Mouse (Mus musculus): ENCODE results near the gene Ccdc33.

The Ccdc33 gene

GRCm38 (mm10) chr9:58051937-58052336 lies 66.7 kb downstream of the Ccdc33 start:
- in situ Hi-C loops (cut with MboI, MseI) = loop anchor here (5.0 to 25.0 kb wide), 2 partner anchors 100 to 1265 kb away; partner anchors contain the start of gene Lingo1

DNA sequence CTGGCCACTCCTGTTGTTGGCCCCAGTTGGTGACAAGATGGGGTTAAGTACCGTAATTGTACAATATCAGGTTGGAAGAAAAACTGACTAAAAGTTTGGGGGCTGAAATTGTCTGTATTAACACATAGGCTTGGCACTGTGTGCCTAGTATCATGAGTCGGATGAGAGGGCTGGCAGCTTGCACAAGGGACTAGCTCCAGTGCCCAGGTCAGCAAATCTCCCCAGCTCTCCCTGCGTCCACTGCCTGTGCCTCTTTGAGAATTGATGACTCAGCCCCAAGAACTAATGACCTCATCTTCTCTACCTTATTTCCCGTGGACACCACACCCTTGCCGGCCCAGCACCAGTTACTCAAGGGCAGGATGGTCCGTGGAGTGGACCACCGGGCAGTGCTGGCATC lies 68.8 kb downstream of the Ccdc33 start:
- in situ Hi-C loops (cut with MboI, MseI) = loop anchor here (5.0 to 25.0 kb wide), 2 partner anchors 102 to 1263 kb away; partner anchors contain the start of gene Lingo1

DNA sequence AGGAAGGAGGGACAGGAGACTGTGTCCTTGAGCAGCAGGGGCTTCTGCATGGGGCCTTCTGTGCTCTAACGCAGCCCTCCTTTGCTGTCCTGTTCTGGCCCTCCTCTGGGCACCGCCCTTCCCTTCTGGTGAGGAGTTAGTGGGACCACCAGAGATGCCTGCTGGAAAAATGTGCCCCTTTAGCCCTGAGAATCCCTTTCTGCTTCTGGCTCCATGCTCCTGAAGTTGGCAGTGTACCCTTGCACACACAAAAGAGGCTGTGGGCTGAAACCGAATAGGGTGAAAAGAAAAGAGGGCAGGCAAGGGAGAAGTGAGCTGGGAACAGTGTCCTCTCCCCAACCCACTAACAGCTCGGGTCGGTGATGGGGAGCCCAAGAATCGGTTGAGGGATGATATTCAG lies 69.4 kb downstream of the Ccdc33 start:
- in situ Hi-C loops (cut with MboI, MseI) = no loop called here

DNA sequence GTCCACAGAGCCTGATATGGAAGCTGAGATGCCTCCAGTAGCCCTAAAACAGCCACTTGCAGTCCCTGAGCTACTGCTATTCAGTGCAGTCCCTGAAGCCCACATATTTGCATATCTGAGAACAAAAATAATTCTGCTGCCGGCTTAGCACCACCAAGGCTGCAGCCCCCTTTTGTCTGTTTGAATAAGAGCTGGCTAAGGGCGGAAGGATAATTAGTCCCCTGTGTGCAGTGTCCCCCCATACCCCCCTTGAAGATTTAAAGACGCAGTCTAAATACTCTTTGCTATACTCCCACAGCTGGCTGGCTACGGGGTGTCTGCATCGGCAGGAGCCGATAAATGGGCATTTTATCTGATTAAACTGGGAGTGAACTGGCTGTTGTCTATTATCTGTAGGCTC lies 70.0 kb downstream of the Ccdc33 start:
- in situ Hi-C loops (cut with MboI, MseI) = no loop called here

- in situ Hi-C loops (cut with MboI, MseI) = no loop called here
These were observed 71.6 kb downstream of the Ccdc33 start for GRCm38 (mm10) chr9:58047061-58047460.

DNA sequence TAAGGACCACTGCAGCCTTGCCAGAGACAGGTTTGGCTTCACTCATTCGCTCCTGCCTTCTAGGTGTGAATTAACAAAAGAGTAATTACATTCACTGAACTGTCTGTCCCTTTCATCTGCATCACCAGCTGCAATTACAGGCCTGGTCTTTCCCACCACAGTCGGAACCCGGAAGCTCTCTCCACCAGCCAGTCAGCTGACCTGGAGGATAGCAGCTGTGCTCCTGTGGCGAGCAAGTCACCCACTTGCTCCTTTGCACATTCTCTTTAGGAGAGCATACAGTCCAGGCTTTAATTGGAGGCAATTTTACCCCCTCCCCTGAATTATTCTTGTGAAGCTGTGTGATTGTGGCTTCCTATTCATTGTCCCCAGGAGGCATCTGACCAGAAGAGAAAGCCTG lies 73.0 kb downstream of the Ccdc33 start:
- in situ Hi-C loops (cut with MboI, MseI) = no loop called here

DNA sequence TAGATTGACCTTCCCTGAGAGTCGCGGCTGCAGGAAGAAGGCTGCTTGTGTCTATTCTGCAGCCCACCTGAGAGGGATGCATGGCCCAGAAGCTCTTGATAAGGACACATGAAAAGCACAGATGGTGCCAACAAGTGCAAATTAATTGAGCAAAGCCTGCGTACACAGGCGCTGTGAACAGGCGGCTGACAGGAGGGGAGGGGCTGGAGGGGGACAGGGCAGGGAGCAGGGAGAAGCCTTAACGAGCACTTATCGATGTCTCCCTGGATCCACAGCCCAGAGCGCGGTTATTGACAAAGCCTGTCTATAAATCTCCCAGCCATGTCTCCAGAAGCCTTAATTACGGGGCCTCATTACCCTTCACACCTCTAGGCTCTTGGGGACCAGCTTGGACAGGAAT lies 73.8 kb downstream of the Ccdc33 start:
- in situ Hi-C loops (cut with MboI, MseI) = no loop called here

GRCm38 (mm10) chr9:58043496-58044017 lies 75.1 kb downstream of the Ccdc33 start:
- in situ Hi-C loops (cut with MboI, MseI) = no loop called here

DNA sequence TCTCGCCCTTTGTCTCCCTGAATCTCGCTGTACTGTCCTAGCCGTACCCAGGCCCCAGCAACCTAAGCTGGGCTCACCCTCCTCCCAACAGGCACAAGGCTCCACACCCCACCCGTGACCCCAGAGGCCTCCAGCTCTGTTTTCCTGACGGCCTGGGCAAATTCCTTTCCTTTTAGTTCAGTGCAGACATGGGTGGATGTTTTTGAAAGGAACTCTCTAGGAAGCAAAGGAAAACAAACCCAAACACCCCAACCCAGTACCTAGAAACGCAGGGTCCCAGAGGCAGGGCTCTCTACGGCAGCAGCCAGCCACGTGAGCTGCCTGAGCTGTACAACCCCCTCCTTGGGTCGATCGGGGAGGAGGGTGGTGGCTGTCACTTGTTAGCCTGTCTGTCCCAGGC lies 76.2 kb downstream of the Ccdc33 start:
- in situ Hi-C loops (cut with MboI, MseI) = no loop called here

DNA sequence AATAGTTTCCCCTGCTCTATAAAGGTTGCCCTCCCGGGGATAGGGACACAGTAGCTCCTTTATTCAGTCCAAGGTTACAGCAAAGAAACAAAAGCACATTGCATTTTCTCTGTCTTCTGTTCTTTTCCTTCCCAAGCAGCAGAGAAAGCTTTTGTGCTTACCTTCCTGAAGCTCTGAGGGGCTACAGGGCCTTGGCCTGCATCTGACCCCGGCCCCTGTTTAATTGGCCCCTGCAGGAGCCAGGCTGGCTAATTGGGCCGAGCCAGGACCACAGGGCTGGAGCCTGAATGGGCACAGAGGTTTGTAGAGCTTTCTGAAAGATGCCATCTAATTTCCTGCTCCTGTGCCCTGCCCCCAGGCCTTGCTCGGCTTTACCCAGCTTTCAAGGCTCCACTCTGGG lies 77.6 kb downstream of the Ccdc33 start:
- in situ Hi-C loops (cut with MboI, MseI) = no loop called here

GRCm38 (mm10) chr9:58038500-58039168 lies 80.0 kb downstream of the Ccdc33 start:
- in situ Hi-C loops (cut with MboI, MseI) = loop anchor here (5.0 kb wide), 1 partner anchor 164 kb away; the partner anchor contains the start of genes Islr and Islr2

DNA sequence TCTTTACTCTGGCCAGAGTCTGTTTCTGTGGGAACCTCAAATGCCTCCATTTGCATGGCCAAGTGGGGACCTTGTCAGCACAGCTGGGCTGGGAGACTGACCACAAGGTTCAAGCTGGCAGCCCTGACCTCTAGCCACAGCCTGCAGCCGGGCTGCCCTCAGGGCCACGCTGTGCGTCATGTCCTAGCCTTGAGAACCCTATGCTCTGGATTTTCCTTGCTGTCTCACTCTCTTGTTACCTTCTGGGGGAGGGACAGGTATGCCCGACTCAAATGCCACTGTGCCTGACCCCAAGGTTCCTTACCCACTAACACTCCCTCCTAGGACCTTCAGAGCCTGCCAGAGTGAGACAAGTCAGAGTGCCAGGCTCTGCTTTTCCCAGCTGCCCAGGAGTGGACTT lies 81.7 kb downstream of the Ccdc33 start:
- in situ Hi-C loops (cut with MboI, MseI) = loop anchor here (5.0 kb wide), 1 partner anchor 165 kb away; the partner anchor contains the start of genes Islr and Islr2

- in situ Hi-C loops (cut with MboI, MseI) = loop anchor here (5.0 kb wide), 1 partner anchor 166 kb away; the partner anchor contains the start of genes Islr and Islr2
These were observed 82.5 kb downstream of the Ccdc33 start for GRCm38 (mm10) chr9:58035951-58036698.

DNA sequence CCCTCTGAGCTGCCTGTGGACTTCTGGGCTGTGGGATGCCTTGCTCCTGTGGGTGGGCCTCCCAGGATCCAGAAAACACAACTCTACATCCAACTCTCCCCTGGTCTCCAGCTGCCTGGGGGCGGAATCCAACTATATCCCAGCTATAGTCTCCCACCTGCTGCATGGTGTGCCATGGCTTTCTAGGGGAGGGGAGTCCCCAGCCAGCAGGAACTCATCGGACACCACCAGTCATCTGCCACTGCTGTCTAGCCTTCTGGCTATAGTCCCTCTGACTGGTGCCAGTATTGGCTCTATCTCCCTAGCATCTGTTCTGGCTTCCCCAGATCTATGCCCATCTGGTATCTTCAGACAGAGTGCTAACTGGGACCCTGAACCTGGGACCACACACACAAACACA lies 83.1 kb downstream of the Ccdc33 start:
- in situ Hi-C loops (cut with MboI, MseI) = loop anchor here (5.0 kb wide), 1 partner anchor 167 kb away; the partner anchor contains the start of genes Islr and Islr2

- in situ Hi-C loops (cut with MboI, MseI) = no loop called here
These were observed 86.7 kb downstream of the Ccdc33 start for GRCm38 (mm10) chr9:58031895-58032294.

- in situ Hi-C loops (cut with MboI, MseI) = no loop called here
These were observed 89.0 kb downstream of the Ccdc33 start for GRCm38 (mm10) chr9:58029635-58030034.

DNA sequence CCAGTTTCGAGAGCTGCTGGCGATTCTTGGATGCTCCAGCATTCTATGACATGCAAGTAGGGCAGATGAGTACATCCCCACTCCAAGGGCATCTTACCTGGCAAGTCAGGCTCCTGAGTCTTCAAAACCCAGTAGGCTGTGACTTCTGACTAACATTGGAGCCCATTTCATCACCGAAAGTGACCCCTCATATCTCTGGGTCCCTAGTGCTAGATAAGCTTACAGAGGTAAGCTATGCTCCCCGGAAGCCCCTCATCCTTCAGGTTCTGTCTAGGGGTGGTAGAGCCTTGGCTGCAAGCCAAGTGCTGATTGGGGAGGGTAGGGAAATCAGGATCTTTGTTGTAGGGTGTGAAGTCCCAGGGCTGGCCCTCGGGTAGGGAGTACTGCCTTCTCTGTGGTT lies 89.8 kb downstream of the Ccdc33 start:
- in situ Hi-C loops (cut with MboI, MseI) = no loop called here

- in situ Hi-C loops (cut with MboI, MseI) = no loop called here
These were observed 91.0 kb downstream of the Ccdc33 start for GRCm38 (mm10) chr9:58027426-58028180.

DNA sequence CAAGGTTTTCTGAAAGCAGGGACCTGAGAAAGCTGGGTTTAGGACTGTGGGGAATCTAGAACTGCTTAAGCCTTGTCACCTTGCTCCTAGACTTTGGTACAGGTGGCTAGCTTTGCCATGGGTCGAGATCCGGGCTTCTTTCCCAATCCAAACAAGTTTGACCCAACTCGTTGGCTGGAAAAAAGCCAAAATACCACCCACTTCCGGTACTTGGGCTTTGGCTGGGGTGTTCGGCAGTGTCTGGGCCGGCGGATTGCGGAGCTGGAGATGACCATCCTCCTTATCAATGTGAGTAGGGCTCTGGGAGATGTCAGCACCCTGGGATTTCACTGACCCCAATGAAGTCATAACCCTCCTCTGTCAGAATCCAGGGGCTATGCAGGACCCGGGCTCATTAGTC lies 92.6 kb downstream of the Ccdc33 start:
- in situ Hi-C loops (cut with MboI, MseI) = no loop called here

DNA sequence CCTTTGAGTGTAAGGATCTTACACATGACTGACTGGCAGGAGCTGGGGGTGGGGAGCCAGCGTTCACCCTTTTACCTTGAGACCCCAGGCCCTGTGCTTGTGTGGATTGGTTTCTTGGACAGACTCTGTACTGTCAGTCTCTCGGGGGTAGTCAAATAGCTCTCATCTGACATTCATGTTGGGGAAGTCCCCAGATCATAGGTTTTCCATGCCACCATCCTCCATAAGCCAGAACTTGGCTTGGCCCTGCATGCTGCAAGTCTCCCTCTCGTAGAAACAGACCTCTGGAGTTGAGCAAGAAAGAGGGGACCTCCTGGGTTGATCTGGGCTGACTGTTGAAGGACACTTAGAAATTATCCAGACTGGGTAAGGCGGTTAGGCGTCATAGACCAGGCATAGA lies 100.2 kb downstream of the Ccdc33 start:
- in situ Hi-C loops (cut with MboI, MseI) = no loop called here

DNA sequence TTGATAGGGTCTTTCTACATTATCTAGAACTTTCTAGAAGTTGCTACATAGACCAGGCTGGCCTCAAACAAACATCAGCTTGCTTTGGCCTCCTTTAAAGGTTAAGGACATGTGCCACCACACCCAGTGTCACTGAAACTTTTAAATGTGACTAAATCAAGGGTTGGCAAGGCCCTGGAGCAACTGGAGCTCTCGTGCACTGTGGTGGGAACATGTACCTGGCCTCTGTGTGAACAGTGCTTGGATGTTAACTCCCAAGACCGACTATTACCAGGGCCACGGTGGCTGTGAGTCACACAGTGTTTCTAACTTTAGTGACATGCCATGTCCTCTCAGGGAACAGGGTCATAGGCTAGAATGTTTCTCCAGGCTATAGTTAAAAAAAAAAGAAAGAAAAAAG lies 101.7 kb downstream of the Ccdc33 start:
- in situ Hi-C loops (cut with MboI, MseI) = no loop called here

DNA sequence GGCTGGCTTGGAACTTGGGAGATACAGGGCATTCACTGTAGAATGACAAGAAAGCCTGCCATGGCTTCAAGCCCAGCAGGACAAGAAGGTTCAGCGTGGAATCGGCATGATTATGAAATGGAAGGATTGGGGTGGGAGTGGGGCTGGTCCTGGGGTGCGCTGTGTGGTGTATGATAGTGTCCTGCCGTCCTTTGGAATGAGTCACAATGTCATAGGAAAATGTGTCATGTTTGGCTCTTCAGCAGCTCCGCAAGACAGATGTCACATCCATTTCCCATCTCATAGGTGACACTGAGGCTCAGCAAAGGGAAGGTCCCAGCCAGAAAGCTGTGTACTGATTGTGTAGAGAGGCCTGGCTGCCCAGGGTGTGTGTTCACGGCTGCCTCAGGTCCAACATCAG lies 102.8 kb downstream of the Ccdc33 start:
- in situ Hi-C loops (cut with MboI, MseI) = no loop called here

Measured in regulatory T cell (primary cell).